Mouse (Mus musculus) MEL (cell line): ENCODE measurements around the gene Lmnb2.

Experiments
- CHD2 ChIP-seq: IDR thresholded peaks from 2 replicates; pipeline ENCODE4 v1.6.1; 2011; ENCODE audit warnings: low read length, improper control_type of control experiment
- CTCF ChIP-seq, 3 experiments: IDR thresholded peaks in 2 of 3; conservative IDR thresholded peaks in 1 of 3; 2 replicates each; pipeline ENCODE4 v1.5.1; 2011 to 2012; ENCODE audit warnings: low read length in 3 of 3, low read depth in 2 of 3, mild to moderate bottlenecking in 2 of 3, improper control_type of control experiment in 1 of 3, inconsistent platforms in 1 of 3, mixed read lengths in 1 of 3, moderate library complexity in 1 of 3; ENCODE audit not compliant: control insufficient read depth in 1 of 3, insufficient read depth in 1 of 3, poor library complexity in 1 of 3, severe bottlenecking in 1 of 3
- E2F4 ChIP-seq: IDR thresholded peaks from 2 replicates; pipeline ENCODE4 v1.6.1; 2011; ENCODE audit warnings: low read depth, low read length, improper control_type of control experiment, borderline replicate concordance
- ETS1 ChIP-seq: IDR thresholded peaks from 2 replicates; pipeline ENCODE4 v1.6.1; 2012; ENCODE audit warnings: low read depth, mild to moderate bottlenecking, inconsistent platforms, low read length, improper control_type of control experiment, moderate library complexity
- MAX ChIP-seq: IDR thresholded peaks from 2 replicates; pipeline ENCODE4 v1.6.1; 2011; ENCODE audit warnings: low read length, improper control_type of control experiment
- MXI1 ChIP-seq: IDR thresholded peaks from 2 replicates; pipeline ENCODE4 v1.6.1; 2011; ENCODE audit warnings: mild to moderate bottlenecking, low read depth, low read length, improper control_type of control experiment
- MYB ChIP-seq: IDR thresholded peaks from 2 replicates; pipeline ENCODE4 v1.6.1; 2011; ENCODE audit warnings: mild to moderate bottlenecking, low read depth, low read length, improper control_type of control experiment
- NELFE ChIP-seq: IDR thresholded peaks from 2 replicates; pipeline ENCODE4 v1.6.1; 2011; ENCODE audit warnings: low read depth, low read length, improper control_type of control experiment
- POLR2A ChIP-seq, 2 experiments: IDR thresholded peaks; 2 replicates each; pipeline ENCODE4 v1.6.1; 2011 to 2012; ENCODE audit warnings: low read length in 2 of 2, mild to moderate bottlenecking in 2 of 2, control low read depth in 1 of 2, improper control_type of control experiment in 1 of 2, low read depth in 1 of 2, moderate library complexity in 1 of 2; ENCODE audit not compliant: control insufficient read depth in 1 of 2, insufficient read depth in 1 of 2, poor library complexity in 1 of 2
- POLR2AphosphoS2 ChIP-seq: IDR thresholded peaks from 2 replicates; pipeline ENCODE4 v1.6.1; 2011; ENCODE audit warnings: low read length, improper control_type of control experiment
- TCF12 ChIP-seq: IDR thresholded peaks from 2 replicates; pipeline ENCODE4 v1.6.1; 2014; ENCODE audit warnings: low read depth, mild to moderate bottlenecking, inconsistent platforms, low read length, improper control_type of control experiment, moderate library complexity
- UBTF ChIP-seq: IDR thresholded peaks from 2 replicates; pipeline ENCODE4 v1.6.1; 2012; ENCODE audit warnings: low read depth, mild to moderate bottlenecking, inconsistent platforms, low read length, improper control_type of control experiment, moderate library complexity, borderline replicate concordance; ENCODE audit not compliant: insufficient read depth
- USF2 ChIP-seq, 2 experiments: IDR thresholded peaks; 2 replicates each; pipeline ENCODE4 v1.6.1; 2011 to 2012; ENCODE audit warnings: improper control_type of control experiment in 2 of 2, low read length in 2 of 2, borderline replicate concordance in 1 of 2, inconsistent platforms in 1 of 2, low read depth in 1 of 2, mild to moderate bottlenecking in 1 of 2; ENCODE audit not compliant: insufficient read depth in 1 of 2

DNA sequence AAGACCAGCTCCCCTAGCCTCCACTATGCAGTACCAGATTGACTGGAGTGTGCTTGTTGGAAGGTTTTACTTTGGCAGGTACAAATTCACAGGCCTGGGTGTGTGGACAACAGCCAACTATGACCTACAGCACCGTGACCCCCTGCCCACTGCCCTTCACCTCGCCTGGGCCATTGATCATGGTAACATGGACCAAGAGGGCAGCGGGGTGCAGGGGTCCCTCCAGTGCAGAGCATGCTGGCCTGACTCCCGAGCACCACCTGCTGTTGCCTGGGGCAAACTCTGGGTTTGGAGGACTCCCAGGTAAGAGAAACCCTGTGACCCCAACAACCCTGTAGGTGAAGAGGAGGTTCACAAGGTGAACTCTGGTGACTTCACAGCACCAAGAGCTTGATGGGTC, 39.7 kb upstream of the Lmnb2 start:
- TF ChIP-seq CTCF (IDR thresholded peaks at IDR 0.05 in 2 of 3, conservative IDR thresholded peaks at IDR 0.05 in 1 of 3; ENCODE audit: control insufficient read depth in 1 of 3, insufficient read depth in 1 of 3, low read depth in 2 of 3, low read length in 3 of 3, poor library complexity in 1 of 3, severe bottlenecking in 1 of 3) = peak in 2 of 3 experiments; percentile 11 to 26; a peak in 2 of 6 replicates
- no peak for TF ChIP-seq ETS1
- no peak for TF ChIP-seq POLR2A (IDR thresholded peaks at IDR 0.05; ENCODE audit: control insufficient read depth in 1 of 2, insufficient read depth in 1 of 2, low read depth in 1 of 2, low read length in 2 of 2, poor library complexity in 1 of 2)
- no peak for TF ChIP-seq MYB
- no peak for TF ChIP-seq NELFE
- TF ChIP-seq CHD2 = no peak
- no peak for TF ChIP-seq UBTF
- no peak for TF ChIP-seq MXI1
- no peak for TF ChIP-seq E2F4
- TF ChIP-seq POLR2AphosphoS2 = no peak
- no peak for TF ChIP-seq MAX
- no peak for TF ChIP-seq USF2 (IDR thresholded peaks at IDR 0.05; ENCODE audit: borderline replicate concordance in 1 of 2, insufficient read depth in 1 of 2, low read depth in 1 of 2, low read length in 2 of 2)
- TF ChIP-seq TCF12 = no peak
